In genomic region chr12:30003680-30004364, GRCm38 (mm10) we compare ENCODE assay signal across 8 mouse cellular contexts.
DNase-seq lines count a peak whose midpoint lies in the region; ATAC-seq and TF ChIP-seq lines count a peak whose summit lies in the region.

No protein-coding gene starts in this region.

- H3K27me3 ChIP-seq in heart, postnatal 0 days (ENCODE audit: control insufficient read depth, insufficient read depth, low read length): no peaks in the 10 kb centered on the region
- H3K27me3 ChIP-seq in midbrain, embryonic 16.5 days (ENCODE audit: control insufficient read depth, insufficient read depth, low read depth, low read length): no peaks in the 10 kb centered on the region
- no peaks in the 10 kb centered on the region for H3K27me3 ChIP-seq in thymus, adult 2 months (ENCODE audit: control insufficient read depth, insufficient read depth, low read length)

- no peak overlapping the region for H3K4me3 ChIP-seq in heart, postnatal 0 days (ENCODE audit: low read depth, low read length)
- no peak overlapping the region for H3K4me3 ChIP-seq in midbrain, embryonic 16.5 days (ENCODE audit: low read depth, low read length)
- no peak overlapping the region for H3K4me3 ChIP-seq in thymus, adult 2 months (ENCODE audit: control insufficient read depth, insufficient read depth, low read length)

- H3K9ac ChIP-seq in heart, postnatal 0 days (replicated peaks; ENCODE audit: low read depth, low read length): no peak overlapping the region
- H3K9ac ChIP-seq in midbrain, embryonic 16.5 days (ENCODE audit: low read depth, low read length): no peak overlapping the region

- peak; percentile 41; the same call in 1 of the 2 replicates for ATAC-seq in heart, postnatal 0 days (ENCODE audit: insufficient read depth, low read depth)
- ATAC-seq in midbrain, embryonic 16.5 days: peak; percentile 59

- TF ChIP-seq POLR2A in thymus, adult 2 months (IDR thresholded peaks at IDR 0.05; ENCODE audit: control insufficient read depth, extremely low read depth, insufficient read depth, low read length, poor library complexity): no peak

- WGBS in heart, postnatal 0 days: 82% methylated on average over 14 of the region's 14 CpGs
- 47% methylated on average over 14 of the region's 14 CpGs for WGBS in midbrain, embryonic 16.5 days
- WGBS in thymus, adult 2 months: 98% methylated on average over 14 of the region's 14 CpGs

- H3K36me3 ChIP-seq in heart, postnatal 0 days (replicated peaks; ENCODE audit: control insufficient read depth, insufficient read depth, low read length): peaks cover 88% of the 10 kb centered on the region
- peaks cover 43% of the 10 kb centered on the region for H3K36me3 ChIP-seq in midbrain, embryonic 16.5 days (ENCODE audit: control insufficient read depth, insufficient read depth, low read length)
- H3K36me3 ChIP-seq in thymus, adult 2 months (ENCODE audit: control insufficient read depth, insufficient read depth, low read length): no peaks in the 10 kb centered on the region

- DNase-seq in layer of hippocampus, adult 11-12 months (ENCODE audit: low spot score): peak; percentile 52
- DNase-seq in layer of hippocampus, postnatal 25 days (ENCODE audit: extremely low spot score in 1 of 2, low spot score in 1 of 2): no peak
- DNase-seq in adrenal gland, postnatal 36 days: peak; percentile 62 to 64
- no peak for DNase-seq in heart, postnatal 0 days (ENCODE audit: low spot score)
- no peak for DNase-seq in kidney, postnatal 10 days
- DNase-seq in thymus, adult 2 months: no peak
- DNase-seq in cerebellum, adult 8-10 months: no peak

- TF ChIP-seq EP300 in heart, postnatal 0 days (IDR thresholded peaks at IDR 0.05; ENCODE audit: low read depth): no peak

- H3K27ac ChIP-seq in heart, postnatal 0 days (ENCODE audit: low read depth): 0 out of 2 replicates have a peak overlapping the region, but pooled peaks have one; percentile 13
- H3K27ac ChIP-seq in midbrain, embryonic 16.5 days (ENCODE audit: low read length): 0 out of 2 replicates have a peak overlapping the region, but pooled peaks have one; percentile 52
- no peak overlapping the region for H3K27ac ChIP-seq in thymus, adult 2 months (ENCODE audit: control insufficient read depth, insufficient read depth, low read length)

- H3K4me2 ChIP-seq in heart, postnatal 0 days (ENCODE audit: low read depth, low read length): no peak overlapping the region
- H3K4me2 ChIP-seq in midbrain, embryonic 16.5 days (ENCODE audit: low read length): no peak overlapping the region

- H3K4me1 ChIP-seq in heart, postnatal 0 days (ENCODE audit: control insufficient read depth, insufficient read depth): no peaks in the 10 kb centered on the region
- no peaks in the 10 kb centered on the region for H3K4me1 ChIP-seq in midbrain, embryonic 16.5 days (ENCODE audit: control insufficient read depth, insufficient read depth, low read length)
- no peaks in the 10 kb centered on the region for H3K4me1 ChIP-seq in thymus, adult 2 months (replicated peaks; ENCODE audit: control insufficient read depth, insufficient read depth, low read length)

- no peak for TF ChIP-seq CTCF in heart, postnatal 0 days (IDR thresholded peaks at IDR 0.05; ENCODE audit: low read depth)
- no peak for TF ChIP-seq CTCF in thymus, adult 2 months (IDR thresholded peaks at IDR 0.05; ENCODE audit: borderline replicate concordance, control insufficient read depth, extremely low read depth, insufficient read depth, low read length, poor library complexity)

- H3K9me3 ChIP-seq in heart, postnatal 0 days (replicated peaks; ENCODE audit: control insufficient read depth, low read length): no peaks in the 10 kb centered on the region
- no peaks in the 10 kb centered on the region for H3K9me3 ChIP-seq in midbrain, embryonic 16.5 days (replicated peaks; ENCODE audit: control insufficient read depth, low read length, poor library complexity, severe bottlenecking)

Comparison
In these comparisons a context has a peak if more than half of its experiments do, and no peak if none do; other contexts are left out.
1. DNase-seq: peak in layer of hippocampus, adult 11-12 months (single experiment) and adrenal gland, postnatal 36 days (2 of 2); none in layer of hippocampus, postnatal 25 days (0 of 2), heart, postnatal 0 days (single experiment), kidney, postnatal 10 days (single experiment), thymus, adult 2 months (single experiment) and cerebellum, adult 8-10 months (single experiment).